Mouse (Mus musculus) sigmoid colon, adult 10 weeks (tissue): ENCODE results near the gene Olfr734. TPM values are rescaled to one million over a fixed set of nuclear protein-coding genes. Genes with fewer than 3 reads are reported as not detected.

ENCODE experiments used
- polyA plus RNA-seq: library from polyadenylated mRNA; stranded (reverse); fragments of 350-450 nt; fragmentation: Illumina TruSeq; extraction: RNeasy Lipid Tissue Mini Kit (QIAGEN cat#74804); gene quantifications from one replicate; pipeline ENCODE4 v1.2.3, GENCODE M21; 2014; ENCODE audit warnings: low read depth, low replicate concordance

Gene Olfr734
- polyA plus RNA-seq: not detected

DNA sequence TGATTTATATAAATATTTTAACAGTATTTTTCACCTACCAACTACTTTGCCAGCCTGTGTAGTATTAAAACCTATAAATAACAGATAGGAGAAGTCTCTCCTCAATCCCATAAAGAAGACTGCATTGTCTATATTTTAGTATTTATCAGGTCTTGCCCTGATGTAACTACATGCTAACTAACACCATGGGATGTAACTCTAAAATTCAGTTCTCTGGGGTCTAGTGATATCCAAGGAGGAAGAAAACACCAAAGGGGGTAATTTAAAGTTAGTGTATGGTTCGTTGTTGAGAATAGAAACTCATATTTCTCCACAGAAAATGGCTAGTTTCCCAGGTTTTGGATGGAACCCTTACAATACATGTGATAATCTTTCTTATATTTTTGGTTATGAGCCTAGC, at the start of gene Olfr734:
TSS of gene Olfr734 (minus strand) at position 101 of the 400 bp plus-strand sequence.

DNA sequence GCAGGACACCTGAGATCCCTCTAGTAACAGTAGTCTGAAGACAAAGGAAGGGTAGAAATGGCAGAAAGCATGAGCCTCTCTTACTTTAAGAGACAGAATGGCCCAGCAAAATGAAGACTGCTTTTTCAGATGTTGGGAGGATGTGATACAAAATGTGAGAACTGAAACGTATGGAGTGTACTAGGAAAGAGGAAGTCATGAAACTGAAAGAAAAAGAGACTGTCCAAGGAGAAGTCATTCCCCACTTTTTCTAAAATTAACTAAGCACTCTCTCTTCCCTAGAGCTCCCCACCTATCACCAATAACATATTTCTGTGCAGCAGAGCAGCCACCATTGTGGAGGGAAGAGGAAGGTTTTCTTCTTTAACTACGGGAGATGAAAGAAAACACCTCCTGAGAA, 31.0 kb upstream of the Olfr734 start, which contains the start of gene Tlr11:
TSS of gene Tlr11 (plus strand) at position 322 of the 400 bp plus-strand sequence.

DNA sequence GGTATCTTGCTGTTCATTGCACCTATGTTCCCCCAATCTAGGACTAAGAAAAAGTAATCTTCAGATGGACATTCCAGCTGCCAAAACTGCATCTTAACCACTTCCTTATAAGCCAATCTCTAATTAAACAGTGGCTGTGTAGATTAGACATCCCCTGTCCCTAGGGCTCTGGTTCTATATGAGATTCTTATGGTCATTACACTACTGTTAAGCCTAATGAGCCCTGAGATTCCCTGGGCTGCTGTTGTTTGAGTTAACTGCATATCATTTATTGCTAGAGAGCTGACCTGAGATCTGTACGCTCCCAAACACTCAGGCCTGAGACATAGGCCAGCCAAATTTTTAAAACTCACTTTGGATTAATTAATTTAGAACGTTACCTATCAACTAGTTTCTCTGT, 22.2 kb upstream of the Olfr734 start, which contains the start of gene Olfr735:
TSS of gene Olfr735 (minus strand) at position 77 of the 400 bp plus-strand sequence.

GRCm38 (mm10) chr14:50301422-50301821, 25.1 kb downstream of the Olfr734 start, which contains the start of gene Olfr733:
Olfr733 (minus strand) TSS chr14:50301522.

GRCm38 (mm10) chr14:50284106-50284505, 42.5 kb downstream of the Olfr734 start, which contains the start of gene Olfr732:
Olfr732 (minus strand) TSS chr14:50284206.

Other genes starting within 250 kb of the Olfr734 start
- not detected for gene Olfr726, start 235.8 kb downstream of the Olfr734 start, polyA plus RNA-seq
- gene Olfr727, start 203.6 kb downstream of the Olfr734 start, polyA plus RNA-seq: not detected
- not detected for gene Olfr728, start 184.1 kb downstream of the Olfr734 start, polyA plus RNA-seq
- not detected for gene Olfr729, start 173.9 kb downstream of the Olfr734 start, polyA plus RNA-seq
- gene Olfr730, start 138.6 kb downstream of the Olfr734 start, polyA plus RNA-seq: not detected
- not detected for gene Olfr731, start 84.9 kb downstream of the Olfr734 start, polyA plus RNA-seq
- not detected for gene Olfr732, start 42.6 kb downstream of the Olfr734 start, polyA plus RNA-seq
- gene Olfr733, start 25.2 kb downstream of the Olfr734 start, polyA plus RNA-seq: not detected
- gene Olfr735, start 22.1 kb upstream of the Olfr734 start, polyA plus RNA-seq: not detected
- gene Tlr11, start 31.2 kb upstream of the Olfr734 start, polyA plus RNA-seq: 1.4 TPM
- not detected for gene Olfr736, start 54.4 kb upstream of the Olfr734 start, polyA plus RNA-seq
- gene Olfr738, start 80.8 kb upstream of the Olfr734 start, polyA plus RNA-seq: not detected
- not detected for gene Olfr739, start 91.9 kb upstream of the Olfr734 start, polyA plus RNA-seq
- not detected for gene Olfr740, start 118.8 kb upstream of the Olfr734 start, polyA plus RNA-seq
- gene Olfr741, start 146.0 kb upstream of the Olfr734 start, polyA plus RNA-seq: not detected
- gene Olfr742, start 176.8 kb upstream of the Olfr734 start, polyA plus RNA-seq: not detected
- gene Olfr743, start 195.1 kb upstream of the Olfr734 start, polyA plus RNA-seq: not detected